Mouse (Mus musculus): ENCODE measurements at regions not wholly inside any gene's neighbourhood (a gene's known extent, or its start where the extent isn't known, plus 50 kb on each side); places are given as distances from the start of the nearest gene placed in this dataset.
A peak's percentile ranks its signal among the peaks of the same experiment; 100 is the strongest.

GRCm38 (mm10) chr8:82265745-82266144 lies 137.3 kb downstream of the Il15 start:
- ATAC-seq = 0 out of 2 replicates have a peak, but pooled peaks have one; percentile 67
- Histone ChIP-seq H3K27ac (no peak overlapping the region), H3K4me3 (no peak overlapping the region), H3K4me2 (no peak overlapping the region), H3K9me3 (replicated peaks) (no peaks in the 10 kb centered on the region), H3K4me1 (no peaks in the 10 kb centered on the region), H3K36me3 (ENCODE audit: poor library complexity, severe bottlenecking) (no peaks in the 10 kb centered on the region), H3K9ac (no peak overlapping the region), H3K27me3 (no peaks in the 10 kb centered on the region)
- 79% methylated on average over 3 of the region's 3 CpGs for WGBS

GRCm38 (mm10) chr8:82262196-82262595 lies 140.8 kb downstream of the Il15 start:
- Histone ChIP-seq H3K27ac (no peak overlapping the region), H3K4me1 (no peaks in the 10 kb centered on the region), H3K9me3 (replicated peaks) (no peaks in the 10 kb centered on the region), H3K9ac (no peak overlapping the region), H3K4me2 (no peak overlapping the region), H3K4me3 (no peak overlapping the region), H3K27me3 (no peaks in the 10 kb centered on the region), H3K36me3 (ENCODE audit: poor library complexity, severe bottlenecking) (no peaks in the 10 kb centered on the region)
- 58% methylated on average over 4 of the region's 4 CpGs for WGBS
- no peak for ATAC-seq

GRCm38 (mm10) chr8:82260613-82261012 lies 142.4 kb downstream of the Il15 start:
- ATAC-seq = no peak
- no peak overlapping the region for H3K4me2 ChIP-seq
- 88% methylated on average over 1 of the region's 1 CpGs for WGBS
- no peaks in the 10 kb centered on the region for H3K4me1 ChIP-seq
- no peaks in the 10 kb centered on the region for H3K9me3 ChIP-seq (replicated peaks)
- H3K27me3 ChIP-seq = no peaks in the 10 kb centered on the region
- no peak overlapping the region for H3K4me3 ChIP-seq
- H3K9ac ChIP-seq = no peak overlapping the region
- no peak overlapping the region for H3K27ac ChIP-seq
- H3K36me3 ChIP-seq (ENCODE audit: poor library complexity, severe bottlenecking) = no peaks in the 10 kb centered on the region

- ATAC-seq = no peak
- H3K9ac ChIP-seq = no peak overlapping the region
- no peak overlapping the region for H3K4me3 ChIP-seq
- 87% methylated on average over 2 of the region's 2 CpGs for WGBS
- no peaks in the 10 kb centered on the region for H3K36me3 ChIP-seq (ENCODE audit: poor library complexity, severe bottlenecking)
- H3K4me2 ChIP-seq = no peak overlapping the region
- H3K27me3 ChIP-seq = no peaks in the 10 kb centered on the region
- H3K9me3 ChIP-seq (replicated peaks) = no peaks in the 10 kb centered on the region
- H3K4me1 ChIP-seq = no peaks in the 10 kb centered on the region
- H3K27ac ChIP-seq = no peak overlapping the region
These were observed 147.2 kb downstream of the Il15 start for GRCm38 (mm10) chr8:82255815-82256214.

- no peaks in the 10 kb centered on the region for H3K27me3 ChIP-seq
- no peak overlapping the region for H3K27ac ChIP-seq
- H3K36me3 ChIP-seq (ENCODE audit: poor library complexity, severe bottlenecking) = no peaks in the 10 kb centered on the region
- H3K4me1 ChIP-seq = no peaks in the 10 kb centered on the region
- no peak overlapping the region for H3K4me2 ChIP-seq
- H3K4me3 ChIP-seq = no peak overlapping the region
- no peaks in the 10 kb centered on the region for H3K9me3 ChIP-seq (replicated peaks)
- ATAC-seq = 0 out of 2 replicates have a peak, but pooled peaks have one; percentile 38
- no peak overlapping the region for H3K9ac ChIP-seq
These were observed 150.6 kb downstream of the Il15 start for GRCm38 (mm10) chr8:82252406-82252805.

GRCm38 (mm10) chr8:82249841-82250577 lies 153.0 kb downstream of the Il15 start:
- Histone ChIP-seq H3K27ac (no peak overlapping the region), H3K4me1 (no peaks in the 10 kb centered on the region), H3K36me3 (ENCODE audit: poor library complexity, severe bottlenecking) (no peaks in the 10 kb centered on the region), H3K27me3 (no peaks in the 10 kb centered on the region), H3K9me3 (replicated peaks) (no peaks in the 10 kb centered on the region), H3K4me2 (no peak overlapping the region), H3K9ac (no peak overlapping the region), H3K4me3 (no peak overlapping the region)
- 84% methylated on average over 3 of the region's 3 CpGs for WGBS
- ATAC-seq = no peak

- H3K27me3 ChIP-seq = no peaks in the 10 kb centered on the region
- no peaks in the 10 kb centered on the region for H3K9me3 ChIP-seq (replicated peaks)
- no peak overlapping the region for H3K9ac ChIP-seq
- no peaks in the 10 kb centered on the region for H3K4me1 ChIP-seq
- no peak for ATAC-seq
- H3K4me2 ChIP-seq = no peak overlapping the region
- no peaks in the 10 kb centered on the region for H3K36me3 ChIP-seq (ENCODE audit: poor library complexity, severe bottlenecking)
- H3K4me3 ChIP-seq = no peak overlapping the region
- 79% methylated on average over 2 of the region's 2 CpGs for WGBS
- no peak overlapping the region for H3K27ac ChIP-seq
These were observed 158.9 kb downstream of the Il15 start for GRCm38 (mm10) chr8:82244076-82244475.

GRCm38 (mm10) chr8:82229883-82230282 lies 173.1 kb downstream of the Il15 start:
- WGBS = 73% methylated on average over 2 of the region's 2 CpGs
- Histone ChIP-seq H3K27ac (no peak overlapping the region), H3K36me3 (ENCODE audit: poor library complexity, severe bottlenecking) (no peaks in the 10 kb centered on the region), H3K4me2 (no peak overlapping the region), H3K9ac (no peak overlapping the region), H3K9me3 (replicated peaks) (no peaks in the 10 kb centered on the region), H3K4me3 (no peak overlapping the region), H3K4me1 (no peaks in the 10 kb centered on the region), H3K27me3 (no peaks in the 10 kb centered on the region)
- no peak for ATAC-seq

GRCm38 (mm10) chr8:82201746-82202145 lies 201.3 kb downstream of the Il15 start:
- 46% methylated on average over 3 of the region's 3 CpGs for WGBS
- no peaks in the 10 kb centered on the region for H3K9me3 ChIP-seq (replicated peaks)
- H3K9ac ChIP-seq = no peak overlapping the region
- no peak overlapping the region for H3K4me2 ChIP-seq
- H3K4me1 ChIP-seq = no peaks in the 10 kb centered on the region
- H3K27me3 ChIP-seq = no peaks in the 10 kb centered on the region
- H3K4me3 ChIP-seq = no peak overlapping the region
- no peak overlapping the region for H3K27ac ChIP-seq
- H3K36me3 ChIP-seq (ENCODE audit: poor library complexity, severe bottlenecking) = no peaks in the 10 kb centered on the region
- ATAC-seq = no peak

- Histone ChIP-seq H3K9me3 (replicated peaks) (no peaks in the 10 kb centered on the region), H3K27me3 (no peaks in the 10 kb centered on the region), H3K27ac (no peak overlapping the region), H3K4me2 (no peak overlapping the region), H3K4me3 (no peak overlapping the region), H3K9ac (no peak overlapping the region), H3K4me1 (no peaks in the 10 kb centered on the region), H3K36me3 (ENCODE audit: poor library complexity, severe bottlenecking) (no peaks in the 10 kb centered on the region)
- 91% methylated on average over 3 of the region's 3 CpGs for WGBS
- ATAC-seq = no peak
These were observed 202.8 kb downstream of the Il15 start for GRCm38 (mm10) chr8:82200176-82200575.

GRCm38 (mm10) chr8:82196504-82196903 lies 206.5 kb downstream of the Il15 start:
- no peak for ATAC-seq
- WGBS = 57% methylated on average over 3 of the region's 3 CpGs
- Histone ChIP-seq H3K4me2 (no peak overlapping the region), H3K4me1 (no peaks in the 10 kb centered on the region), H3K27ac (no peak overlapping the region), H3K36me3 (ENCODE audit: poor library complexity, severe bottlenecking) (no peaks in the 10 kb centered on the region), H3K27me3 (no peaks in the 10 kb centered on the region), H3K9ac (no peak overlapping the region), H3K4me3 (no peak overlapping the region), H3K9me3 (replicated peaks) (no peaks in the 10 kb centered on the region)

- no peaks in the 10 kb centered on the region for H3K27me3 ChIP-seq
- no peak overlapping the region for H3K4me2 ChIP-seq
- no peak overlapping the region for H3K27ac ChIP-seq
- no peaks in the 10 kb centered on the region for H3K4me1 ChIP-seq
- no peaks in the 10 kb centered on the region for H3K36me3 ChIP-seq (ENCODE audit: poor library complexity, severe bottlenecking)
- no peaks in the 10 kb centered on the region for H3K9me3 ChIP-seq (replicated peaks)
- H3K4me3 ChIP-seq = no peak overlapping the region
- 86% methylated on average over 5 of the region's 5 CpGs for WGBS
- no peak overlapping the region for H3K9ac ChIP-seq
- ATAC-seq = no peak
These were observed 207.9 kb downstream of the Il15 start for GRCm38 (mm10) chr8:82195112-82195511.

- Histone ChIP-seq H3K4me1 (no peaks in the 10 kb centered on the region), H3K4me2 (no peak overlapping the region), H3K36me3 (ENCODE audit: poor library complexity, severe bottlenecking) (no peaks in the 10 kb centered on the region), H3K4me3 (no peak overlapping the region), H3K9me3 (replicated peaks) (no peaks in the 10 kb centered on the region), H3K9ac (no peak overlapping the region), H3K27ac (no peak overlapping the region), H3K27me3 (no peaks in the 10 kb centered on the region)
- no peak for ATAC-seq
- WGBS = 94% methylated on average over 2 of the region's 2 CpGs
These were observed 212.0 kb downstream of the Il15 start for GRCm38 (mm10) chr8:82191011-82191410.
